Mouse (Mus musculus): ENCODE data around the gene Map2k3. TPM values are rescaled to one million over a fixed set of nuclear protein-coding genes. Genes with fewer than 3 reads are reported as not detected.
"Not testable (repeated sequence)": the region's sequence is repeated elsewhere in the genome, so short reads cannot be mapped to it uniquely, and the experiment has no call there.

Gene Map2k3
- total RNA-seq (2021), result 100 to 1,000 TPM in 1 of 2 experiments, 10 to 100 TPM in 1; 71.7 to 116 TPM
- long read RNA-seq, experiment 1, transcript Map2k3-201 (12 exons, 2,198 nt), result major isoform, 130 of 136 reads
- long read RNA-seq, experiment 1, partial matches to known transcripts, result 0 of 136 reads
- long read RNA-seq, experiment 1, other reads (novel, unspliced or antisense), result 6 of 136 reads
- long read RNA-seq, experiment 2, transcript Map2k3-201 (12 exons, 2,198 nt), result major isoform, 493 of 522 reads
- long read RNA-seq, experiment 2, partial matches to known transcripts, result 9 of 522 reads
- long read RNA-seq, experiment 2, other reads (novel, unspliced or antisense), result 19 of 522 reads

- peak; percentile 93 to 94 for DNase-seq (ENCODE audit: low spot score in 2 of 2)
Measured at GRCm38 (mm10) chr11:60931869-60932481, at the start of gene Map2k3. Map2k3 (plus strand) TSS chr11:60932033.

- DNase-seq (ENCODE audit: low spot score in 2 of 2), result no peak
Measured at GRCm38 (mm10) chr11:60882386-60882785, 49.4 kb upstream of the Map2k3 start.

GRCm38 (mm10) chr11:60886986-60887385, 44.8 kb upstream of the Map2k3 start:
- DNase-seq (ENCODE audit: low spot score in 2 of 2), result not testable (repeated sequence)

- DNase-seq (ENCODE audit: low spot score in 2 of 2), result no peak
Measured at GRCm38 (mm10) chr11:60889861-60890260, 42.0 kb upstream of the Map2k3 start.

- DNase-seq (ENCODE audit: low spot score in 2 of 2), result no peak
Measured at GRCm38 (mm10) chr11:60890286-60890685, 41.5 kb upstream of the Map2k3 start.

- no peak for DNase-seq (ENCODE audit: low spot score in 2 of 2)
Measured at GRCm38 (mm10) chr11:60890744-60891143, 41.1 kb upstream of the Map2k3 start.

- DNase-seq (ENCODE audit: low spot score in 2 of 2), result no peak
Measured at GRCm38 (mm10) chr11:60895915-60896314, 35.9 kb upstream of the Map2k3 start.

GRCm38 (mm10) chr11:60902001-60902400, 29.8 kb upstream of the Map2k3 start:
- no peak for DNase-seq (ENCODE audit: low spot score in 2 of 2)

- no peak for DNase-seq (ENCODE audit: low spot score in 2 of 2)
Measured at GRCm38 (mm10) chr11:60902486-60902885, 29.3 kb upstream of the Map2k3 start.

GRCm38 (mm10) chr11:60903661-60904061, 28.2 kb upstream of the Map2k3 start:
- no peak for DNase-seq (ENCODE audit: low spot score in 2 of 2)

- no peak for DNase-seq (ENCODE audit: low spot score in 2 of 2)
Measured at GRCm38 (mm10) chr11:60905407-60906120, 26.3 kb upstream of the Map2k3 start.

GRCm38 (mm10) chr11:60906449-60906848, 25.4 kb upstream of the Map2k3 start:
- no peak for DNase-seq (ENCODE audit: low spot score in 2 of 2)

- DNase-seq (ENCODE audit: low spot score in 2 of 2), result no peak
Measured at GRCm38 (mm10) chr11:60908073-60908472, 23.8 kb upstream of the Map2k3 start.

GRCm38 (mm10) chr11:60909626-60910025, 22.2 kb upstream of the Map2k3 start:
- DNase-seq (ENCODE audit: low spot score in 2 of 2), result no peak

- no peak for DNase-seq (ENCODE audit: low spot score in 2 of 2)
Measured at GRCm38 (mm10) chr11:60912525-60912973, 19.3 kb upstream of the Map2k3 start.

GRCm38 (mm10) chr11:60913301-60914196, 18.3 kb upstream of the Map2k3 start:
- DNase-seq (ENCODE audit: low spot score in 2 of 2), result peak; percentile 89 to 90

GRCm38 (mm10) chr11:60914491-60914890, 17.3 kb upstream of the Map2k3 start, which contains the start of gene Natd1:
Natd1 (minus strand) TSS chr11:60914750.
- DNase-seq (ENCODE audit: low spot score in 2 of 2), result no peak

- no peak for DNase-seq (ENCODE audit: low spot score in 2 of 2)
Measured at GRCm38 (mm10) chr11:60915201-60915600, 16.6 kb upstream of the Map2k3 start.

- DNase-seq (ENCODE audit: low spot score in 2 of 2), result no peak
Measured at GRCm38 (mm10) chr11:60920021-60920420, 11.8 kb upstream of the Map2k3 start.

GRCm38 (mm10) chr11:60922195-60922594, 9.6 kb upstream of the Map2k3 start:
- DNase-seq (ENCODE audit: low spot score in 2 of 2), result no peak

- no peak for DNase-seq (ENCODE audit: low spot score in 2 of 2)
Measured at GRCm38 (mm10) chr11:60922964-60923363, 8.9 kb upstream of the Map2k3 start.

All from adrenal gland, adult 18-20 months (tissue).